Mouse (Mus musculus) embryonic fibroblast, embryonic 13.5 days (primary cell): ENCODE measurements around the gene Pde12.

Source experiments
- CTCF ChIP-seq: IDR thresholded peaks from 2 replicates; pipeline ENCODE4 v1.5.1; 2011; ENCODE audit warnings: mild to moderate bottlenecking, control low read depth, low read length, moderate library complexity, borderline replicate concordance; ENCODE audit not compliant: insufficient read depth
- POLR2A ChIP-seq: IDR thresholded peaks from 2 replicates; pipeline ENCODE4 v1.6.1; 2011; ENCODE audit warnings: low read depth, mild to moderate bottlenecking, control low read depth, low read length, moderate library complexity

DNA sequence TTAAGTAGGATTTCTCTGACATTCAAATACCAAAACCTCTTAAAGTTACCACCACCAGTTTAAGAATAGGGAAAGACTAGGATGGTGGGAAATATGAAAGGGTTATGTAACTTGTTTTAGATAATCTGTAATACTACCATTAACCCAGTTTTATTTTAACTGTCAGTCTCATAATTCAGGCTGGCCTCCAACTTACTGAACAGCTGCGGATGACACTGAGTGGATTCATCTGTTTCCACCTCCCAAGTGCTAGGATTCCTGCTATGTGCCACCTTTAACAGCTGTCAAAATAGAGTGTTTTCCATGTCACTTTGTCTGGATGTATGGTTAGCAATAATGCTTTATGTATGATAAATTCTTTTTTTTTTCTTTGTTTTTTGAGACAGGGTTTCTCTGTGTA is 9.4 kb downstream of the Pde12 start:
- TF ChIP-seq CTCF = no peak
- no peak for TF ChIP-seq POLR2A
